Mouse (Mus musculus): ENCODE measurements around the gene Ccnjl. TPM values are rescaled to one million over a fixed set of nuclear protein-coding genes. Genes with fewer than 3 reads are reported as not detected.

The Ccnjl gene
- total RNA-seq, 4 experiments from 2014 or later = 1.8 to 4.8 (median 2.5) TPM

DNA sequence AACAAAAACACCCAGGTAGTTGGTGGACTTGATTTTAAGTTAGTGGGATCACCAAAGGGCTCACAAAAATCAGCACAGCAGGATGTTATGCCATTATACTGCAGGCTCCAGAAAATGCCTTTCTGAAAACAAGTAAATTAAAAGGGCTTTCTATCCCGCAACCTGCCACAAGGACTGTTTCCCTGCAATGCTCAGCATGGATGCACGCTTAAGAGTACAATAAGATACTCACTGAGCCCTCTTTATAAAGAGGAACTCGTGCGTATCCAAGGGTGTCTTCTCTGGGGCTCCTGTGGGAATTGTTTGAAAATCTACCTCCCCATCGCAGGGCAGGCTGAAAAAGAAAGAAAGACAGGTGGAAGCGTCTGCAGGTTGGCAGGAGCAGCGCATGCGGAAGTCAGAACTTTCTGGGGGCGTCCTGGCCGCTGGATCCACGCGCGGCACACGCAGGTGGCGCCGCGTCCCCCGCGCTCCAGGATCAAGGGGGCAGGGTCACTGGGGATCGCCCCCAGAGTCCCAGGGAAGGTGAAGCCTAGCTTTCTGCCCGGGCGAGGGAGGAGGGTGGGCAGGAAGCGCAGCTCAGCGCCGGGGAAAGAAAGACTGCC, 404 bp upstream of the Ccnjl start:
- DNase-seq = no peak

DNA sequence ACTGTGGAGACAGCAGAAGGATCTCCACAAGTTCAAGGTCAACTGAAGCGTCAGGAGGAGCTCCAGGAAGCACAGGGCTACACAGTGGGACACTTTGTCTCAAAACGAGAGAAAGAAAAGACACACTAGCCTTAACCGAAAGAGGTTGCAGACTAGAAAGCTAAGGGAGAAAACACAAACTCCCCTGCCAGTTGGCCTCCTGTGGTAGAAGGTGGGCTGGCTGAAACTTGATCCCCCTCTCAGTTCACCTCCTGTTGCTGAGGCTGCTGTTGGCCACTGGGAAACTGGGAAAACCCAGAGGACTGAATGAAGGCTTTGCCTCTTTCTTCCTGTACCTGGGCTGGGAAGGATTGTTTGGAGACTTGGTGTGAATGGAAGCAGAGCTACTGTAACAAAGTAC, 1.5 kb downstream of the Ccnjl start:
- DNase-seq = no peak

DNA sequence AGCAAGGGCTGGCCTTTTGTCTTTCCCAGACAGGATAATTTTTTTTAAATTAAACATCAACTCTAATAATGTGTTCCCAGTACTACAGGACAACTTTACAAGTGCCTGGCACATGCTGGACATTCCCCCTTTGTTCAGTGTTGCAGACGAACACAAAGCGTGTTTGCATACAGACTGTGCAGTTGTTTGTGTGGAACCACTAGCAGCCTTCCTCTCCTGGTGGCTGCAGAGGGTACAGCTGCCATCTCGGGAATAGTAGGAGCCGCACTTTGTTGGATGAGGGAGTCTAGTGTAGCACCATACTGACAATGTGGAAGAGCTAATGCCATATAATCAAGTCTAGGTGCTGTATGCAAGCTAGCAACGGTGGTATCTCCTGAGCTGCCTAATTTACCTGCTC, 3.0 kb downstream of the Ccnjl start:
- no peak for DNase-seq

DNA sequence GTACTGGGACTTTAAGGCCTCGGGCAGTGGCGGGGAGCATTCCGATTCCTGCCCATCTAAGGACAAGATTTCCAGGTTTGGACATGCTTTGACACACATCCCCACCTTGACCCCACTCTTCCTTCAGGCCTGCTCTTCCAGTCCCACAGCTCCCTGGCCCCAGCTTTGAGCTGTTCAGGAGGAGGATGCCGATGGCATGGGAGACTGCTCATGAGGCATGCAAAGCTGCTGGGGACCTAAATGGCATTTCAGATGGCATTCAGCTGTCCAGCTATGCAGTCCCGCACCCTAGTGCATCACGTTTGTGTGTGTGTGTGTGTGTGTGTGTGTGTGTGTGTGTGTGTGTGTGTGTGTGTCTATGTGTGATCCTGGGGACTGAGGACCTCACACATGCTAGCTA, 8.5 kb downstream of the Ccnjl start:
- no peak for DNase-seq

DNA sequence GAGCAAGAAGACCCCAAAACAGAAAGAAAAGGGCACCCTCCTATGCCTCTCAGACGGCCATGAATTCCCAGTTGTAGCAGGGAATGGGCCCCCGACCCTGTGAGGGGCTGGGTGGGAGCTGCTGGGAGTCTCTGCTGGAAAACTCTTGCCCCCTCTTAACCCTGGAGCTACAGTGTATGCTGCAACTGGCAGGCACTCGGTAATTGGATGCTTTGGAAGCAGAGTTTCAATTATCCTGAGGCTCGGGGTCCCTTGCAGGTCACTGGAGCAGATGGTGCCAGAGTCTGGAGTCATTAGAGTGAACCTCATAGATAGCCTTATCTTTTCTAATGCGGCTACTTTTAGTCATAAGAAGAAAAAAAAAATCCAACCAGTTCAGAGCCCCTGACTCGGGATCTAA, 11.3 kb downstream of the Ccnjl start:
- DNase-seq = no peak

DNA sequence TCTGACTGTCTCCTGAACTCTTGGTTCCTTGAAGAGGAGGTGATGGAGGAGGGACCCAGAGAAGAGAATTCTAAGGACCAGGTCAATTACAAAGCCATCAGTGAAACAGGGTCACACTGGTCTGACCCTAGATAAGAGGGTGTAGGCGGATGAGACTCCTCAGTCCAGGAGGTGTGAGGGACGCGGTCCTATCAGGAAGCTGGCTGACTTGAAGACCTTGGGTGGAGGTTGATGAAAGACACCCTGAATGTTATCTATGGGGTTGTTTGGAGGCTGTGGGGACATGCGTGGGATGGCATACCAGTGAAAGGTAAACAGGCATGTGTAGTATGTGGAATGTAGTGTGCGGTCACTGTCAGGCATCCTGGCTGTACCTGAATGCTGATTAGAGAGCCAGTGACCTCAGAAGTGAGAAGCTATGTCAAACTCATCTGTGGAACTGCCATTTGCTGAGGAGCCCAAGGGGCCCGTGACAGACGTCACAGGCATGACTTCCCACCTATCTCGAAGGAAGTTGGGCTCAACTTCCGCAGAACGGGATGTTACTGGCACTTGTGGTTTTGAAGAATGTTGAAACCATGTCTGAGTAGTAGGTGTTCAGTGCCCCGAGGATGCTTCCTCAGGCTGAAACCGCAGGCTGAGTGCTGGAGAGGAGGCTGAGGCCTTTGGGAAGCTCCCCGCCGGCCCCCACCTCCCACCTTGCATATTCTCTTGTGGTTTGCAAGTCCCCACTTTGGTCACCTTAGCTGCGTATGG, 15.3 kb downstream of the Ccnjl start:
- DNase-seq = no peak

DNA sequence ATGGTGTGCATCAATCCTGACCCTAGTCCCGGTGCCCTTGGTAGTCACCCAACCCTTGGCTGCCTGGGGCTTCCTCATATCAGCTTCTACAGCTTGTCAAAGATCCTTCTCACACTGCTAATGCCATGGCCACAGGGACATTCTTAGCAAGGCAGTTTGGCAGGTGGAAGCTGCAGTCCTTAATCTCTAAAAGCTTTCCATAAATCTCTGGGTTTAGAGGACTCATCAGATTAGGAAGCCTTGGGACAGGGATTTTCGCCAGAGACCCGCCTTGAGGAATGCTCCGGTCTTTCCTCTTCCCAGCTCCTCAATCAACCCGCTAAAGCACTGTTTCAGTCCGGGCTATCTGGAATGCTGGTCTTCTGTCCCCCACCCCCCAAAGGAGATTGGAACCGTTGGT, 16.2 kb downstream of the Ccnjl start:
- no peak for DNase-seq

DNA sequence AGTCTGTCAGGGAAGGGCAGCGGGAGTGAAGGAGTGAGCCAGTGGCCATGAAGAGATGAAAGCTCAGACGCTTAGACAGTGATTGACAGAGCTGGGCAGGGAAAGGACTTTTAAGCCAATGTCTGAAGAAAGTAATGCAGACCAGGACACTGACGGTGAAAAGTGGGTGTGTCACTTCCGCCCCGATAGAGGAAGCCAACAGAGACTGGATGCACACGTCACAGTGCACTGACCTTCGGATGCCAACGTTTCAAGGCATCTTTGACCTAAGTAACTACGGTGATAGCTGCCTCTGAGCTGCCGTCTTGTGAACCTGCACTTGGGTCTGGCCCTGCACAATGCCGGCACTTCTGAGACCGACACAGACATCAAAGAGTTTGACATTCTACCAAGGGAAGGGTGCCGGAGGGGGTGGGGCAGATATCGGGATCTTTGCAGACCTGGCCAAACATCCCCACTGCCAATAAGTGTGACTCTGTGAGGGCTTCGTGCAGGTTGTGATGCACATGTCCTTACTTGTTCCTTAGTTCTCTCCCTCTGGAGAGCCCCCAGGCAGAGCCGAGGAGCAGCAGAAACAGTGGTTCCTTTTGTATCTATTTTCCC, 17.4 kb downstream of the Ccnjl start:
- DNase-seq = peak; percentile 39

DNA sequence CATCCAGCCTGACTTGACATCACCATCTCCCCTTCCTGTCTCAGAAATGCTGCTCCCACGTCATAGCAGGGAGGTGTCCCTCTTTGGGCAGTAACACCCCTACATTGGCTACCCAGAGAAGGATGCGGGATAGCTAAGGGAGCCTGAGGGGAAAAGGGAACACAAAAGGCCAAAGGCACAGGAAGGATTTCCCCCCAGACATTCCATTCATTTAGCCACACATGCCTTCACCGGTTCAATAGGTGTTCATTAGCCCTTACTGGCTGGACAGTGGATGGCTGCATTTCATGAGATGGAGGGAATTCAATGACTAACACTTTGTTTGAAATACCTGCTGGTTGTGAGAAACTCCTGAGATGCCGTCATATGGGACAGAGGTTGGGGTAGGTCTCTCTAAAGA, 18.1 kb downstream of the Ccnjl start:
- DNase-seq = no peak

DNA sequence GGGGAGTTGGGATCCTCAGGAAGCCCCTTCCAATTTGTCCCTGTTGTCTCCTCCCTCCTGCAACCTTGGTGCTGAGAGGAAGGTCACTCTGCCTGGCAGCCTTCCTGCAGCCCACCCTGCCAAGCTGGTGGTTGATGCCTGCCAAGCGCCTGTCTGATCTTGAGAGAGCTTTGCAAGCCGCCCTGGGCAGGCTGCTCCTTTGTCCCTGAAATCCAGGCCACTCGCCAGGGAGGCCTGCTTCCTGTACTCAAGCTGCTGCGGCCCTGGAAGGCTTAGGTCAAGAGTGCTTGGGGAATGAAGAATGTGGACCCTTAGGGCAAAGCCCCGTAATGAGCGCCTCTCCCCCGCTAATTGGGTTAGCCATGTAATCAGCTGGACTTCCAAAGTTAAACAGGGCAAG, 19.6 kb downstream of the Ccnjl start:
- peak; percentile 68 for DNase-seq

DNA sequence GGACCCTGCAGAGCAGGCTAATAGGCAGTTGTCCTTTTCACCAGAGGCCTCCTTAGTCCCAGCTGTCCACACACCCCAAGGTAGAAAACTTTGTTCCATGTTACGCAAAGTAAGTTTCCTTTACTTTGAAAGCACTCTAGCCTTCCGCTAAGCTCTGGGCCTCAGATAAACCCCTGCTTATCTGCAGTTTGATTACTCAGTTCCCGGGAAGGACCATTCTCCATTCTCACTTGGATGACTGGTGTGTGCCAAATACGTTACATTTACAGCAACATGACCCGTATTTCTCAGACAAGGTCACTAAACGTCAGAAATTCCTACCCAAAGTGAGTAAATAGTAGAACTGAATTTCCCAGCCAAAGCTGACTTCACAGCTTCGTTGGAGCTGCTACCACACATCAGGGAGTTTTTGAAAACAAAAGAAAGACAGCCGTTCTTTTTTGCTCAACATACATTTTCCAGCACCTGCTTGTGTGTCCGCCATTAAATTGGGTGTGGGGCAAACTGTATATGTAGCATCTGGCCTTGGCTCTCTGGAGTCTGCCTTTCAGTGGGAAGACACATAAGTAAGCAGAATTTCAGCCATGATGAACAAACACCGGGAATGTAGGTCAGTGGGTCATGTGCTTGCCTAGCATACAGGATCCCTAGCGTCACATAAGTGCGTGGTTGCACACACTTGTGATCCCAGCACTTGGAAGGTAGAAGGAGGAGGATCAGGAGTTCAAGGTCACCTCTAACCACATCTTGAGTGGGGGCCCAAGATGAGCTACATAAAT, 20.3 kb downstream of the Ccnjl start:
- no peak for DNase-seq

DNA sequence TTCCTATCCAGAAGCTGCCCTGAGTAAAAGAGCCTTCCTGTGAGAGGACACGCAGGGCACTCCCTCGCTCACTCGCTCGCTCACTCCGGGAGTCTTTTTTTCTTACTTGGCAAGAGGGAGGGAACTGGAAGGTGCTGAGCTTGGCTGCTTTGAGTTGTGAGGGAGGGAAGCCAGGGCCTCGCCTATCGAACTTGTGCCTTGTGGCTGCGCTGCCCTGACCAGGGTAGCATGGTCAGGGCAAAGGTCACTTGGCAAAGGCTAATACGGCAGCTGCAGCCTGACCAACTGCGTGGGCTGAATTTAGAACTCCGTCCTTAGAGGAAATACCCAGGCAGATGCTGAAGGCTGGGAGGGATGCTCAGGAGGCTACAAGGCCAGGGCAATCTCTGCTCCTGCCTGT, 21.1 kb downstream of the Ccnjl start:
- no peak for DNase-seq

DNA sequence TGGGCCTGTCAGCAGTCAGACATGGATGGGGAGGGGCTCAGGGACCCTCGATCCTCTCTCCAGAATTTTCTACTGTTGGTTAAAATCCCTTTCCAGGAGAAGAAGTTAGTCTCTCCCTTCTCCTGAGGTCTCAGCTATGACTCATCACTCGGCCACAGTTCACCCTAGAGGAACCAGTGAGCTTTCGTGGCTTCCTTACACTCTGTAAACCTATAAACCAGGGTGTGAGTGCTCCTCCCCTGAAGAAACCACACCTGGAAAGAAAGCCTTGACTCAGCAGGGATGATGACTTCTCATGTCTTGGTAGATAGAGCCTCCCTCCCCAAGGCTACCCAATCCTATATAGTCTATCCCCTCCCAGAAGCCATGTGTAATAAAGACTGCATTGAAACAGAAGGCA, 23.2 kb downstream of the Ccnjl start:
- DNase-seq = no peak

DNA sequence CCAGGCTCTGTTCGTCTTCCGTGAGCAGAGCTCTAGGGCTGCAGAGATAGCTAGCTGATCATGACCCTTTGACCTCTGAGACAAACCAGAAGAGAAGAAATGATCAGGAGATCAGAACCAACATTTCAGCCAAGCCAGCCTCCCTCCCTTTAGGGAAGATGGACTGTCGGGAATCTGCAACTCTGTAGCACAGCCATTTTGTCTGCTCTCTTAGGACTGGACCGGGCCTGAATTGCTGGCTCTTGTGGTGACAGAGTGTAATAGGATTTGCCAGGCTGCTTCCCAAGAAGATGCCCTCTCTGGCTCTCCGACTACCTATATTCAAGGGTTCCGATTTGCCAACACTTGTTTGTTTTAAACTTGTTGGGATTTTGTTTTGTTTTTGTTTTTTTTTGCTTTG, 24.1 kb downstream of the Ccnjl start:
- no peak for DNase-seq

DNA sequence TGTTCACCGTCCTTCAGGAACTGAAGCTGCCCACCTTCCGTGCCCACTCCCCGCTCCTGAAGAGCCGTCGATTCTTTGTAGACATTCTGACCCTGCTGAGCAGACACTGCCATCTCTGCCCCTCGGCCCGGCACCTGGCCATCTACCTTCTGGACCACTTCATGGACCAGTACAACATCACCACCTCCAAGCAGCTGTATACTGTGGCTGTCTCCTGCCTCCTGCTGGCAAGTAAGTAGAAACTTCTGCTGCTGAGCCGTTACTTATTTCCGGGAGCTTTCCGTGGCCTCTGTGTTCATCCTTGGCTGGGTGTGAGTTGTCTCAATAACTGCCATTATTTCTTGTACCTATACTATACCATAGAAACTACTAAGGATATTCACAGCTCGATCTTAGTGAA, 28.0 kb downstream of the Ccnjl start:
- no peak for DNase-seq

DNA sequence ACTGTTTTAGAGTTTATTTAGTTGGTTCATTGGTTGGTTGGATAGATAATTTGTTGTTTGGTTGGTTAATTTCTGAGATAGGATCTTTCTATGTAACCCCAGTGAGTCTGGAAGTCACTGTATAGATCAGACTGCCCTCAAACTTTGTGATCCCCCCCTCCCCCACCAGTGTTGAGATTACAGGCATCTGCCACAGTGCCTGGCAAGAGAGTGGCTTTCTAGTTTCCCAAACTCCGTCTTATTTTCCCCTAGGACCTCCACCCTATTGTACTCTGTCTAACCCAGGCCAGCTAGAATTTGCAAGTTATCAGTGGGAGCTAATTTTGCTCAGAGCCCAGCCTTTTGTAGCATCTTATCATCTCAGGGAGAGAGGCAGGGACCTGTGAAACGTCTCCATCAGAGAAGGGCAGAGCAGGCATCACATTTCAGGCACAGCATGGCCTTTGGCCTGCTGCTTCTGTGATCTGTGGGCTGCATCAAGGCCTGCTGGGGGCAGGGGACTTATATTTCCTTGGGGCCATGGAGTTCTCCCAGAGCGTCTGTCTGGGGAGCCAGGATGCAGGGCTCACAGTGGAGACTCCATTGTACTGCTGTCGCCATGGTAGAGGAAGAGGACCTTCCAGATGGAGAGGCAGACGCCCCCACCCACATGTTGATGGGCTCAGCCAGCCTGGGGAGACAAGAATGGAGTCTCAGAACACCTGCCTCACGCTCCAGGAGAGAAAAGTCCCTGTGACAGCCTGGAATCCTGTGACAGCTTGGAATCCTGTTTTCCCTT, 31.1 kb downstream of the Ccnjl start:
- DNase-seq = no peak

DNA sequence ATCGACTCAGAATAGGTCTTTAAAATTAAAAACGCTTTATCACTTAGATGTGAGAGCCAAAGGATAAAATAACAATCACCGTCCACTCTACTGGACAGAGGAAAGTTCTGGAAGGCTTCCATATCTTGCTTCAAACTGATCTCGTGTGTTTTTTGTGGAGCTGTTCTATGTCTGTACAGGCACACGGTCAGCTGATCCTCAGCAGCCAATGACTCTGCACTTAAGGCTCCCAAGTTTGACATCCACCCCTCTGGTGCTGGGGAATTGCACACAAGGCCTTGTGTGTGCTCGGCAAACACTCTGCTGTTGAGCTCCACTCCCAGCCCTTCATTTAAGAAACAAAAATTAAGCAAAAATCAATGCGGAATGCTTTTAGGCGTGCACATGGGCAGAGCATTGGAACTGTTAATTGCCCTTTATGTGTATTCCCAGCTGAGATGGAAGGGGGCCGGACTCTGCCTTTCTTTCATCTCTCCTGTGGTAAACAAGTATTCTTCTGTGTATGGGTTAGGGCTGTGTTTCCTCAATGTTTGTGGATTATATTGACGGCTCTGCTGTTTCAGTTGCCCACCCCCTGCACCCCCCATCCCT, 35.2 kb downstream of the Ccnjl start:
- DNase-seq = no peak

DNA sequence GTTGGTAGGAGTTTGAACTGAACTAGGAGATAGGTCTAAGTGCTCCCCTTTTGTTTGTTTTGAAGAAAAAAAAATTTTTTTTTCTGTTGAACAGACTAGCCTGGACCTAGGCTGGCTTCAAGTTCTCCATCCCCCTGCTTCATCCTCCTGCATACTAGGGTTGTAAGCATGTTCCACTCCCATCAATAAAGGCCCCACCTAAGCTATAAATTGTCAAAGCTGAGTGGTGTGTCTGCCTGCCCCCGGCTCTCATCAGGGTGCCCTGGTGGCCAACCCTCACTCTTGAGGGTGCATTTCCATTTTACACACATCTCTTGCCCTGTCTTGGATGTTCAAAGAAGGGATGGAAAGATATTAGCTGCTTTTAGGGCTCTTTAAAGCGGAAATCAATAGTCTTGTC, 36.8 kb downstream of the Ccnjl start:
- DNase-seq = no peak

DNA sequence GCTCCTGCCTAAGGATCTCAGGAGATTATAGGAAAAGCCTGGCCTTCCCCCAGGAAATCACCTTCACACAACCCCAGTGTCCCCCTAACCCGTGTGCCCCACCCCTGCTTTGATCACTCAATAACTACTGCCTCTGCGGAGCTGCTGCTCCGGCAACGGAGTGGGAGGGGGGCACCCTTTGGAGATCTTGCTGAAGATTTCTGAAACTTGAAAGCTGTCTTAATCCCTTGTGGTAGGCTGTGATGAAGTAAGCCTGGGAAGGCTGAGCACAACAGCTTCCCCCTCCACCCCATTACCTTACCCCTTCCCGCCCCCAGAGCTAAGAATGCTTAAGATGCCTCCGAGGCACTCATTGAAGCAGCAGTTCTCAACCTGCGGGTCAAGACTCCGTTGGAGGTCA, 37.3 kb downstream of the Ccnjl start:
- DNase-seq = no peak

DNA sequence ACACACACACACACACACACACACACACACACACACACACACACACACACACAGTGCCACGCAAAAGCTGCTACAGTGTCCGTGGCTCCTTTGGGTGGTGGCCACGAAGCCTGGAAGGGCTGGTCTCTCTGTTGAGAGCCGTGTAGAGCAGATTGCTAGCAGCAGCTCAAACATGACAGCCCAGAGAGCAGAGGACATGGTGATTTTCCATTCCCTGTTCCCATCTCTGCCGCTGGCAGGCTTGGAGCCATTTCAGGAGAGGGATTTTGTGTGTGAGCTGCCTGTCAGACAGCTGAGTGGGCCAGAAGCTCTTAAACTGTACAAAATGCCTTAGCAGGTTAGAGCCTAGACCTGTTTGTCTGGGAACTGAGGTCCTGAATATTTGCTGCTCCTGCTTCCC, 38.1 kb downstream of the Ccnjl start:
- DNase-seq = no peak

DNA sequence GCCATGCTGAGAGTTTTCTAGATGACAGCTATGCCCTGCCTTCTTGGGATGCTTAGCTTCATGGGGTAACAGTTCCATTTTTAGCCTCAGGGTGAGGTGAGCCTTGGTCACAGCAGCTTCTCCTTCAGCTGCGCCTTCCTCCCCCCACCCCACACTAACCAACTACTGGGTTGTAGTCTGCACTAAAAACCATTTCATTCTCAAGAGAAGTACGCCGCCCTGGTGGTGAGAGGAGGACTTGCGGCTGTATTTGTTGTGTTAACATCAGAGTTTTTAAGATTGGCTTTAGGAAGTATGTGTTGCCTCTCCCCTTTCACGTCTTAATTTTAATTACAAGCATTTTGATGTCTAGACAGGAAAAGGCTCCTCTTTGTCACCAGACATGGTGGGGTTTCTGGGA, 39.7 kb downstream of the Ccnjl start:
- no peak for DNase-seq

DNA sequence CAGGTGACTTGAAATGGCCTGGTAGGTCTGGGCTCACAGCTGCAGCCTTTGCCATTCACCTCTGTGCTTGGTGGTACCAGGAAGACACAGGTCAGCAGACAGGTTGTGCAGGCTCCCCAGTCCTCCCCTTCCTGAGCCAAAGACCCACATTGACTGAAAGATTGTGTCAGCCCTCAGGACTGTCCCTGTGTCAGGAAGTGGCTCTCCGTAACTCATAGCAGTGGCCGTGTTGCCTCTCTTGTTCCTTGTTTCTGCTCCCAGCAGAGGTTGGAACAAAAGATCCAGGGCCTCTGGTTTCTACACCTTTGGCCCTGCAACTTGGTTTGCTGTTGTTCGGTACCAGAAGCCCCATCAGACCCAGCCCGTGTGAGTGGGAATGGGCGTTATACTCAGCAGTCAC, 40.6 kb downstream of the Ccnjl start:
- DNase-seq = no peak

All from adrenal gland, adult 8-10 months (tissue).